Mouse (Mus musculus) ES-CJ7 (cell line): Measurements from ENCODE around the gene Isca1.
A peak's percentile ranks its signal among the peaks of the same experiment; 100 is the strongest.
"Not testable (repeated sequence)": the region's sequence is repeated elsewhere in the genome, so short reads cannot be mapped to it uniquely, and the experiment has no call there.

ENCODE experiments used
- DNase-seq: peaks from one replicate; pipeline ENCODE4 v3.0.0; 2011; ENCODE audit warnings: low read depth, low spot score

Gene Isca1

GRCm38 (mm10) chr13:59769296-59770163 lies at the start of gene Isca1:
TSS of gene Isca1 (minus strand) at chr13:59769810.
- peak; percentile 98 for DNase-seq

GRCm38 (mm10) chr13:59817352-59817751 lies 47.7 kb upstream of the Isca1 start:
- no peak for DNase-seq

DNA sequence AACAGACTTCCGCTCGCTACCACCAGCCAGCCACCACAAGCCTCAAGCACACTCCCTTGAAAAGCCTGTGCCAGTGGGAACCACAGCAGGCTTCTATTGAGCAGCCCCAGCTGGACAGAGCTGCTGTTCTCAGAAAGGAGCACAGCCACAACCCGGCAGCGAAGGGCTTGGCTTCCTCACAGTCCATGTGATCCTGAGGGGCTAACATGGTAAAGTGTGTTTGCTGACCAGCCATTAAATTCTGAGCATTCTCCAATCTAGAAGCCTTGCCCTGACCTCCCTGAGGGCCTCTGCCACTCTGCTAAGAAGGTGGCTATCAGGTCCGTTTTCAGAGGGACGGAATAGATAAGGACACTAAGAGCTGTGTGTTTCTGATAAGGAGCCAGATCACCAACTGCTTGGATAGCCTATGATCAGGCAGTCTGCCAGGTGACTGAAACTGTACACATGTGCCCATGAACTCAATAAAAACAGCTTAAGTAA lies 44.5 kb upstream of the Isca1 start:
- DNase-seq = no peak

GRCm38 (mm10) chr13:59811581-59811980 lies 42.0 kb upstream of the Isca1 start:
- no peak for DNase-seq

GRCm38 (mm10) chr13:59801000-59801399 lies 31.4 kb upstream of the Isca1 start:
- no peak for DNase-seq

- no peak for DNase-seq
Measured at GRCm38 (mm10) chr13:59800077-59800476, 30.5 kb upstream of the Isca1 start.

DNA sequence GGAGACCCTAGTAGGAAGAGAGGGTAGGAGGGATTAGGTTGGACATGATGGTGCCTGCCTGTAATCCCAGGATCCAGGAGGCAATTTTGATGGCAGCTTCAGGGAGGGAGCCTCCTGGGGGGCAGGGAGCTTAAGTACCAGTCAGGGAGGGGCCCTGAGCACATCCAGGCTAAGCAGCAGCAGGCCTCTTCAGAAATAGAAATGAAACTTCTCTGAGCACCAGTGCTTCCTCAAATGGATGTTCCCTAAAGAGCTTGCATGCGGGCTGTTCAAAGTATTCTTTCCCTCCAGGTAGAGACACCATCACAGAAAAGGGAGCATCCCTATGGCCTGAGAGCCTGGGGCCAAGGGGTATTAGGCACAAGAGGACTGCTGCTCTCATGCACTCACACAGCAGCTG lies 28.7 kb upstream of the Isca1 start:
- DNase-seq = no peak

GRCm38 (mm10) chr13:59796466-59796848 lies 26.8 kb upstream of the Isca1 start:
- peak; percentile 23 for DNase-seq

GRCm38 (mm10) chr13:59795807-59796465 lies 26.3 kb upstream of the Isca1 start:
- no peak for DNase-seq

DNA sequence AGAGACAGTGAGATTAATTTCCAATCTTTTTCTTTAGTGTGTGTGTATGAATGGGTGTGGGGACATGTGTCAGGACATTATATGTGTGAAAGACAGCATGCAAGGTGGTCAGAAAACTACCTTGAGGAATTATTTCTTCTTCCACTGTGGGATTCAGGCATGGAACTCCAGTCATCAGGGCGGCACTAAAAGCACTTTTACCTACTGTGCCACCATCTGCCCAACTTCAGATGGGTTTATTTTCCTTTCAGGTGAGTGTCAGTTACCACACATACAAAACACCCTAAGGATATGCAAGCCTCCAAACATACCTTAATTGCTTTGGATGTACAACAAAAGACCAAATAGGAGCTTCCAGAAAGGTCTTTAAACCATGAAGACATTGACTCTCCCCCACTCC lies 25.2 kb upstream of the Isca1 start:
- no peak for DNase-seq

- DNase-seq = no peak
Measured at GRCm38 (mm10) chr13:59782145-59782544, 12.5 kb upstream of the Isca1 start, which contains the start of gene Gm49354. TSS of gene Gm49354 (minus strand) at chr13:59782245.

- not testable (repeated sequence) for DNase-seq
Measured at GRCm38 (mm10) chr13:59779744-59780264, 10.2 kb upstream of the Isca1 start.

DNA sequence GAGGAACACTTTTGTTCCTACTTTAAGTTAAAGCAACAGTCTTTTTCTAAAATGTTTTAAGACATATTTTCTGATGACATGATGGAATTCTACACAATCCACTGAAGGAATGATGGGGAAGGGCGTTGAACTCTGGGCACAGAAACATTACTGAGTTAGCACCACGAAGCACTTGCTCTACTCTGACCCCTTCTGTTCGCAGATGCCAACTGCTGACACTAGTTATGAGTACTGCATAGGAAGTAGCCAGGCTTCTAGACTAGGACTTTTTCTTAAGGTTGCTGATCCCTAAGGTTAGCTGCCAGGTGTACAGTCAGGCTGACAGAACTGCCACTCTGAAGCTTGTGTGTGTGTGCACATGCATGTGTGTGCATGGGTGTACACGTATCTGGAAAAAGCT lies 9.6 kb upstream of the Isca1 start:
- peak; percentile 46 for DNase-seq

DNA sequence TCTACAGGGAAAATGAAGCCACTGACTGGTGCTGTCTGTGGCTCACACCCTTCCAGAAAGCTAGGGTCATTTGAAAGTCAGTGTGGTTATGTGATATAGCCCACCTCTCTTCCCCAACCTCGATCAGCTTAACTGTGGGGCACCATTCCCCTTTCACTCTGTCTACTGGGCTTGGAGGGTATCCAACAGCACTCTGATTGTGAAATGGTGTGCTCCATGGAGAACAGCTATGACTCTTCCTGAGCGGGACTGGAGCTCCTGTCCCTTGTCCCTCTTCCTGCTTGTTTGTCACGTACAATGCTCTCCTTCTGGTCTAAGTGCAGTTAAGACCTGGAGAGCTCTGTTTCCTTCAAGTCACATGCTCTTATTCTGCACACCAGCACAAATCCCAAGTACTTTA lies 5.6 kb upstream of the Isca1 start:
- DNase-seq = no peak

DNA sequence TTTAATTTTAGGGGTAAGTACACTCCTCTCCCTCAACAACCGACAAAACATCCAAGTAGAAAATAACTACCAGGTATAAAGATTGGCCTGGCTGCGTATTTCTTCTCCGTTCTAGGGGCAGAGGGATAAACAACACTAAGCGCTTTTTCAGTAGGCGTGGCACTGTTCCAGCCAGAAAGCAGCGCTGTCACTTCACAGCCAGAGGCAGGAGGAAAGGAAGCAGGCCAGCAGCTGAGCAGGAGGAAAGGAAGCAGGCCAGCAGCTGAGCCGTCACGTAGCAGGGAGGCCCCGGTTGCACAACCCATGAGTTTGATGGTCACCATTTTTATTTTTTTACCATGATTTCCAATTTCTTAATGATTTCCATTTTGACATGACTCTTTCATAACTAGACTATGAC lies 1.6 kb upstream of the Isca1 start:
- DNase-seq = peak; percentile 19

GRCm38 (mm10) chr13:59770847-59771246 lies 1.2 kb upstream of the Isca1 start:
- no peak for DNase-seq

DNA sequence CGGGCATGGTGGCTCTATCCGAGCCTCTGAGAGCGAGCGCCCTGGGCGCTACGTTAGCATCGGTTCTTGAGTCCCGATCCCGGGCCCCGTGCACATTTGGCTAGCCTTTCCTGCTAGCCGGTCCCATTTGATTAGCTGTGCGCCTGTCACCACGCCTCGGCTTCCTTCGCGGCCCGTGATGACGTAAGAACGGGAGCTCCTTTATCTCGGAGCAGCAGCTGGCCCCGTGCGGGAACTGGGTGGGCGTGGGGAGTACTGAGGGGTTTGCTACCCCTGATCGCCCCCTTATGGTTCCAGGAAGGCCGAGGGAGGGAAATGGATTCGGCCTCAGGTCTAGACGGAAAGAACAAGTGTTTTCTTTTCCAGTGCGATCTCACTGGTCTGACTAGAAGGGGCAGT lies 553 bp upstream of the Isca1 start:
- DNase-seq = peak; percentile 95

- no peak for DNase-seq
Measured at GRCm38 (mm10) chr13:59768531-59768930, 1.1 kb downstream of the Isca1 start.

GRCm38 (mm10) chr13:59766786-59767515 lies 2.7 kb downstream of the Isca1 start:
- no peak for DNase-seq

- DNase-seq = no peak
Measured at GRCm38 (mm10) chr13:59762791-59763190, 6.8 kb downstream of the Isca1 start.

GRCm38 (mm10) chr13:59756906-59757305 lies 12.7 kb downstream of the Isca1 start:
- DNase-seq = no peak

GRCm38 (mm10) chr13:59750310-59750709 lies 19.3 kb downstream of the Isca1 start:
- DNase-seq = no peak
